Mouse (Mus musculus): ENCODE results near the gene Xpc.

Gene Xpc

DNA sequence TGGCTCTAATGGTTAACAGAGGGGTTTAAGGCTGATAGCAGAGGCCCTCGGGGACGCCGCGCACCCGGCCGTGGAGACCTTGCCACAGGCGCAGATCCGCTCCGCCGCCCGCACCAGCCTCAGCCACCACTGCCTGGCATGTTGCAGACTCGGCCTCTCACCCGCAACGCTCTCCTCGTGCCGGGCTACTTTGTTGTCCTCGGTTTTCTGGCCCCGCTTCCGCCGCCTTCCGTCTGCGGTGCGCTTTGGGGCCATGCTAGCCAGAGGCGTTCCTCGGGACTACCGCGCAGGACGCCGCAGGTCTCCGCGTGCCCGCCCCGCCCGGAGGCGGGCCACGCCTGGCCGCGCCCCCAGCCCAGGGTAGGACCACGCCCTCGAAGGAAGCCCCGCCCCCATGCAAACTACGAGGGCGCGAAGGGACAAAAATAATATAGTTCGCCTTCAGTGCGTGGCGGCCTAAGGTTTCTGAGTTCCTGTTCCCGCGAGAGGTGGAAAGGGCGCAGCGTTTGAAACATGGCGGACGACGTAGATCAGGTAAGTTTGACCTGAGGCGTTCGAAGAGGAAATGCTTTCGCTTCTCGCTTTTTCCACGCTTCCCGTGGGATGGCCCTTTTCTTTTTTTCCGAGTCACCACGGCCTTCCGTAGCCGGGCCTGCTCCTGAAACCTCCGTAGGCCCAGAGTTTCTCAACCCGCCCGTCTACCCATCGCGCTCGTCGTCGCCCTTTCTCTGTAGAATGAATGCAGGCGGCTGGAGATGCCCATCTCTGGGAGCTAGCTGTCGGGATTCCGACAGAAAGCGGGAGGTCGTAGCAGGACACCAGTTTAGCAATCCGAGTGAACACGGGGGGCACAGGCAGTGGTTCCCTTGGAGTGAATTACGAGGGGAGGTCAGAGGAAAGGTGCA lies at the start of gene Xpc, which contains the start of gene Lsm3:
Gene Xpc, minus strand, starts transcription at position 344 of the 905 bp plus-strand sequence.
Gene Lsm3, plus strand, starts transcription at position 384 of the 905 bp plus-strand sequence.
- peak; percentile 97 for DNase-seq (ENCODE audit: low spot score)

DNA sequence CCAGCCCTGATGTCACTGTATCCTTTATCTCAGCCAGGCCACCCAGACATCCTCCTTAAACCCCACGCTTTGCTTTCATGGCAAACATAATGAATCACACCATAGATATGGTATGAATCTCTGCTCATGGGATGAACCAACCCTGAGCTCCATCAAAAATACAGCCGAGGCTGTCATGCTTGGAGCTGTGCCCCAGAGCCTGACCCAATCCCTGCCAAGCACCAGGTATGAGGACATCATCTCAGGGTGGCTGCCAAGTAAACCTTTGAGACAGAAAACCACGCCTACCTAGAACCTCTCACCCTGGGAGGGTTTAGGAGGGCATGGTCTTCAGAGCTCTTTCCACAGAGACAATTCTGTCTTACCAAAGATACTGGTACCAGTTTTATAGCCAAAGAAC lies 47.3 kb upstream of the Xpc start:
- no peak for DNase-seq (ENCODE audit: low spot score)

- no peak for DNase-seq (ENCODE audit: low spot score)
Measured at GRCm38 (mm10) chr6:91560186-91560585, 44.5 kb upstream of the Xpc start.

GRCm38 (mm10) chr6:91559371-91559770 lies 43.7 kb upstream of the Xpc start:
- no peak for DNase-seq (ENCODE audit: low spot score)

DNA sequence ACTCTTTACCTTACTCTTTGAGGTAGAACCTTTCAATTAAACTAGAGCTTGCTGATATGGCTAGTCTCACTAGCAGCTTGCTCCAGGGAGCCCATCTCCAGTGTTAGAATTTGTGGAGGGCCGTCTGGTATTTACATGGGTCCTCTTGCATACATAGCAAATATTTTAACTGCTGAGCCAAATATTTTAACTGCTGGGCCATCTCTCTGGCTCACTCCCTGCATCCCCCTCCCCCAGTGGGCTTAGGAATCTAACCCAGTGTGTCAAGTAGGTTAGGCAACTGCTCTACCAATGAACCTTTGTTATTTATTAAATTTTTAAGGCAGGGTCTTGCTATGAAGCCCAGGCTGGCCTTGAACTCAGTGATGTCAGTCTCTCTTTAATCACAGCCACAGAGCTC lies 42.9 kb upstream of the Xpc start:
- DNase-seq (ENCODE audit: low spot score): no peak

DNA sequence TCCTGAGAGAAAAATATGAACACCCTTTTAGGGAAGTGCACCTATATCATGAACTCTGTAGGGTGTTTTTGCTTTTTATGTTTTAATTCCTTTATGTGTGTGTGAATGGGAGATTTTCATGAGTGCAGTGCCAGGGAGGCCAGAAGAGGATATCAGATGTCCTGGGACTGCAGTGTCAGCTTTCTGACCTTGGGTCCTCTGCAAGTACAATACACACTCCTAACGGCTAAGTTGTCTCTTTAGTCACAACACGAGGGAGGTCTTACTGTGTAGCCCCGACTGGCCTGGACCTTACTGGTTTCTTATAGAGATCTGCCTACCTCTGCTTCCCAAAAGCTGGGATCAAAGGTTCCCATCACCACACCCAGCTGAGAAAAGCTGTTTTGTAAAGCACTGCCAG lies 37.0 kb upstream of the Xpc start:
- no peak for DNase-seq (ENCODE audit: low spot score)

GRCm38 (mm10) chr6:91551671-91552070 lies 36.0 kb upstream of the Xpc start:
- DNase-seq (ENCODE audit: low spot score): no peak

GRCm38 (mm10) chr6:91549621-91550020 lies 33.9 kb upstream of the Xpc start:
- DNase-seq (ENCODE audit: low spot score): peak; percentile 71

DNA sequence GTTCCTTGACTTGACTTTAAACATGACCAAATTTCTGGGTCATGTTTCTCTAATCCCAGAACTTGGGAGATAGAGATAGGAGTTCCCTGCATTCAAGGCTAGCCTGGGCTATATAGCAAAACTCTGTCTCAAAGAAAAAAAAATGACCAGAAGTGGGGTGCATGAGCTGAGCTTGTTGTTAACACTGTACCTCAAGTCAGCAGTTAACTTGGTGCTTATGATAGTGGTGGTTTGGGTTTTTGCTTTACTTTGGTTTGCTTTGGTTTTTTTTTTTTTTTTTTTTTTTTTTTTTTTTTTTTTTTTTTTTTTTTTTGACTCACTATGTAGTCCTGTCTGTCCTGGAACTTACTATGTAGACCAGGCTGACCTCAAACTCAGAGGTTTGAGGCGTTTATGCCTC lies 31.6 kb upstream of the Xpc start:
- no peak for DNase-seq (ENCODE audit: low spot score)

DNA sequence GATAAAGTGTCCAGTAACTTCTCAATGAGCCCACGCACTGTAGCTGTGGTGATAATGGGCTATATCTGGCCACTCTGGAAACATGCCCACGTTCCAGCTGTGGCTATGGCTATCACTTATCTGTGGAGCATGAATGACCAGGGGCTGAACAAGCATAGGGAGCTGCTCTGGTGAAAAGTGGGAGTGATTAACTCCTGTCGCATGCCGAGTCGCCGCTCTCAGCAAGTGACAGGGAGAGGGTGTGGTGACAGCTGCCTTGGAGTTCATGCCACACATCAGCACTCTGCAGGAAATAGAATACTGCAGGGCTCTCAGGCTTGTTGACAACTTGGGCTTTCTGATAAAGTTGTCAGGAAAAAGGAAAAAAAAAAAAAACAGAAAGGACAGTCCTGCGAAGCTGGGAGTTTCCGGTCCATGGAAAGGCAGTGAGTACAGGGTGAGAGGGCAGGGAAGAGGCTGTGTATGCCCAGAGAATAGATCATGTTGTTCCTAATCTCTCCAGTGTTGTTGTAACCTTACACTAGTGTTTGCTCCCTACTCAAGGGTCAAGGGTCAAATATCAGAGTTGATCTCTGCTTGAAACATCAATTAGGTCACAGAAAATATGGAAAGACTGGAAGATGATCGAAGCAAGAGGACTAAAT lies 30.7 kb upstream of the Xpc start:
- peak; percentile 41 for DNase-seq (ENCODE audit: low spot score)

DNA sequence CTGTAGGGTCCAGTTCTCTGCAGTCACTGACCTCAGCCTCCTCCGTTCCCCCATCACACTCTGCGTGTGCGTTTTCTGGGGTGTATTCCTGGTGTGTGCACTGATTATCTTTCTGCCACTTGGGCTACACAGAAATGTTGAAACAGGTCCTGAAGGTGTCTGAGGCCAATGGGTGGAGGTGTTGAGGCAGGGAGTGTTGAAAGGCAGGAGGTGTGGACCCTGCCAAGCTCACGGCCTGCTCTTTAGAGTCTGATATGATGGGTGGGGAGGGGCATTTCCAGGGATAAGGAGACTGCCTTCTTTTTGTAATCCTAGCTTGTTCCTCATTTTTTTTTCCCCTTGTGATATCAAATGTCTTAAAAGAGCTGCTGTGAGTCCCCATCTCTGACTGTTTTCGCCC lies 27.4 kb upstream of the Xpc start:
- no peak for DNase-seq (ENCODE audit: low spot score)

DNA sequence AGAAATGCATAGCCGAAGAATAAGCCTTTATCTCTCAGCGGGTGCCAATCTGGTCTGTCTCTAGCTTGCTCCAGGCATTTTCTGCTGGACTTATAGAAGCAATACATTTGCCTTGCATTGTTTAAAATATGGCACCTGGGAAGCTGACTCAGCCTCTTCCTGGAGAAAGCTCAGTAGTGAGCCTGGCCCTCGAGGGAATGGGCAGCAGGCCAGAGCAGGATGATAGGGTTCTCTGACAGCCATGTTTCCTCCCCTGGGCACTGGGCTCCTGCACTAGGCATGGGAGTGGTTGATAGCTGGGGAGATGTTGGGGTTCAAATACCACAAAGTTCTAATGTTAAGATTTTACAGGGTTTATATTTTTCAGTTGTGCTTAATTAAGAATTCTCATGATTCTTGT lies 25.6 kb upstream of the Xpc start:
- no peak for DNase-seq (ENCODE audit: low spot score)

DNA sequence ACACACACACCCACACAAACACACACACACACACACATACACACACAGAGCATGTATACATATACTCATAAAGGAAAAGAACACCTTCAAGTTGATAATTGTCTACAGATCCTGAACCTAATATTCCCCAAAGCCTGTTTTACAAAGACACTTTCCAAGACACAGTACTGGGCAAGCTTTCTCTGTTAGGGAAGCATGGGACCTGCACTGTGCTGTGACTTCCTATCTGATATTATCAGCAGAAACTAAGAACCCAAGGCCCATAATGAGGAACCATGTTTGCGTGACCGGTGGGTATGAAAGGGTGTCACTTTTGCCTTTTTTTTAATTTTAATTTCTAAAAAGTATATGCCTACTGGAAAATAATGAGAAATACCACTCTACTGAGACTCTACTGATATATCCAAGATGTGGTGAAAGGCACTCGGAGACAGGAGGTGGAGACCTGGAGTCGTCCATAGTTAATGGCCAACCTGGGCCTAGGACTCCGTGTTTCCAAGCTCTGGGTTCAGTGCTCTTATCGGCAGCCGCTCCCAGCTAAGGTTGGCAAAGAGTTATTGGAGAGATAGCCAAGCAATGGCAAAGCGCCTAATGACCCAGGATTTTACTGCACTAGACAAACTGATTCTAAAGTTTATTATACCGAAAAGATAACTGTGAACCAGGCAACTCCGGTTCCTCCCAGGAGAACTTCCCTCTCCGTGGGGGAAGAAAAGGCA lies 20.5 kb upstream of the Xpc start:
- DNase-seq (ENCODE audit: low spot score): no peak

DNA sequence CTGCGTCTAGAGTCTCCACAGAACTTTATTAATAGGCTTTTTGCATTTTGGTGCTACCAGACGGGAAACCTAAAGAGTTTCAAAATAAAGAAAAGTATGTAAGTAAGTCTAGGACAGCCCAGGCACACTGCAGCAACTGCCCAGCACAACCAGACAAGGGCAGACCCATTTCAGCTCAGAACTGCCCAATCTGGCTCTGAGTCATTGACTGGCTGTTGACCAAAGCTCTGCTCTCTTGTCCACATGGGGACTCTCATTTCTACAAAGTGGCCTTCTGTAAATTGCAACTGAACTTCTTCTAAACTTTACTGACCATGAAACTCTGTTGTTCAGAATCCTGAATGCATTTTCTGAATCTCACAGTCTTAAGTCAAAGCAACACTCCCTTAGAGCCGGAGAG lies 19.5 kb upstream of the Xpc start:
- no peak for DNase-seq (ENCODE audit: low spot score)

DNA sequence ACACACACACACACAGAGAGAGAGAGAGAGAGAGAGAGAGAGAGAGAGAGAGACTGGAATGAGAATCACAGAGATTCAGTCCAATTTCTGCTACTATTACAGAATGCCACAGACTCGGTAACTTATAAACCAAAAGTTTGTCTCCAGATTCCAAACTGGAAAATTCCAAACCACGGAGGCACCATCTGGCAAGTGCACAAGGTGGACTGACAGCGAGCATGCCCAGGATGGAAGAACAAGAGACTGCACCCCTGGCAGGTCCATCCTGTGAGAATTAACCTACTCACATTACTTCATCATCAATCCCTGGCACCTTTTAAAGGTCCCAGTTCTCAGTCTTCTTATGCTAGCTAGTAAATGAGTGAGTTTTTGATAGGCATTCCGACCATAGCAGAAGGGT lies 18.6 kb upstream of the Xpc start:
- DNase-seq (ENCODE audit: low spot score): no peak

DNA sequence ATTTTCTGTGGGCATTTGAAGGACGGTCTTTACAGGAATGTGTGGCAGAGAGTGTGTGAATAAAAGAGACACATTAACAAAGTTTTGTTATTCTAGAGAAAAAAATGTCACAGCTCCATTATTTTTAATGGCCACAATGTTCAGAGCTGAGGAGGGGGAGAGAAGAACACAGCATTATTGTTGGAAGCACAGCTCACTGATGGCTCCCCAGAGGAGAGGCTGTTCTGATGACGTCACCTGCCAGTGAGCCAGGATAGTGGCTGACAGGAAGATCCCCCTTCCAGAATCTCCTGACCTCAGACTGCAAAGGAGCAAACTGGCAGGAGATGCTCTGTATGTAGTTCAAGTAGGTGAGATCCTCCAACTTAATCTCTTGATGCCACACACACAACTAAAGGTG lies 18.1 kb upstream of the Xpc start:
- no peak for DNase-seq (ENCODE audit: low spot score)

DNA sequence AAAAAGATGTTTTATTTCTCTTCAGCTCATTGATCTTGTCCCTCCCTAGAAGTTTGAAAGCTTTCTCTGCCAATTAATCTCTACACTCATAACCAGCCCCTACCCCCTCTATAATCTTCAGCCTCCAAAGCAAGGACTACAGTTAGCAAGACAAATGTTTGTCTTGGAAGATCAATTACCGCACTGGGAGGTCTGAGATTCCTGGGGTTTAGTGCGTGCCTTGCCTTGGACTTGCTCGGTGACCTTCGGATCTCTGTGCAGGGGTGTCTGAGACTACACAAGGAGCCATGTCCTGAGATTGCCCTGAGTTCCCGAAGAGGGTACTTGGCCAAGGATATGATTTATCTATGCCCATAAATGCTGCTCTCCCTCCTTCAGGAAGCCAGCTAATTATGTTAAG lies 17.7 kb upstream of the Xpc start:
- DNase-seq (ENCODE audit: low spot score): peak; percentile 44

GRCm38 (mm10) chr6:91532661-91533060 lies 17.0 kb upstream of the Xpc start:
- DNase-seq (ENCODE audit: low spot score): no peak

DNA sequence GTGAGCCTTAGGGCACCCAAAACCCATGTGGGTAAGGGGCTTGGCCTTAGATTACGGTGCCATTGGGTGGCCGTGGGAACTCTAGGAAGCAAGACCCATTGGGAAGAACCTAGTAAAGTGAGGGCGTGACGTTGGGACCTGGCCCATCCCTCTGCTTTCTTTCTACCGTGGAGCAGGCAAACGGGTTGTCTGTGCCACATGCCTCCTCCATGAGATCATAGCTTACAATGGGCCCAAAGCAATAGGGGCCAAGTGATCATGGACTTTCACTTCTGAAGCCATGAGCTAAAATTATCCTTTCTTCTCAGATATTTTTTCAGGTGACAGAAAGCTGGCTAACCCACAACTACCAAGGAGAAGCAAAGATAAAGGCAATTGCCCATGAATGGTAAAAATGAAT lies 15.6 kb upstream of the Xpc start:
- no peak for DNase-seq (ENCODE audit: low spot score)

DNA sequence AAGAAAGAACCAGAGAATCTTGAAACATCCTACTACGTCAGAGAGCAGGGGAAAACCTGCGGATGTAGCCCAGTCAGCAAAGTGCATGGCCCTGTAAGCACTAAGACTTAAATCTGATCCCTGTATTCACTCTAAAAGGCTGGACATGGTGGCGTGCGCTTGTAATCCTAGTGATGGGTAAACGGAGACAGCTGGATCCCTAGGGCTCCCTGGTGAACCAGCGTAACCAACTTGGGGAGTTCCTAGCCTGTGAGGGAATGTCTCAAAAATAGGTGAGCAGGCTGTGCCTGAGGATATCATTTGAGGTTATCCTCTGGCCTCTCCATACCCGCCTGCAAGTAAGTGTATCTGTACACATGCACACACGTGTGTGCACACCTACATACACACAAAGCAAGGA lies 15.0 kb upstream of the Xpc start:
- no peak for DNase-seq (ENCODE audit: low spot score)

GRCm38 (mm10) chr6:91528265-91528664 lies 12.6 kb upstream of the Xpc start:
- DNase-seq (ENCODE audit: low spot score): no peak

DNA sequence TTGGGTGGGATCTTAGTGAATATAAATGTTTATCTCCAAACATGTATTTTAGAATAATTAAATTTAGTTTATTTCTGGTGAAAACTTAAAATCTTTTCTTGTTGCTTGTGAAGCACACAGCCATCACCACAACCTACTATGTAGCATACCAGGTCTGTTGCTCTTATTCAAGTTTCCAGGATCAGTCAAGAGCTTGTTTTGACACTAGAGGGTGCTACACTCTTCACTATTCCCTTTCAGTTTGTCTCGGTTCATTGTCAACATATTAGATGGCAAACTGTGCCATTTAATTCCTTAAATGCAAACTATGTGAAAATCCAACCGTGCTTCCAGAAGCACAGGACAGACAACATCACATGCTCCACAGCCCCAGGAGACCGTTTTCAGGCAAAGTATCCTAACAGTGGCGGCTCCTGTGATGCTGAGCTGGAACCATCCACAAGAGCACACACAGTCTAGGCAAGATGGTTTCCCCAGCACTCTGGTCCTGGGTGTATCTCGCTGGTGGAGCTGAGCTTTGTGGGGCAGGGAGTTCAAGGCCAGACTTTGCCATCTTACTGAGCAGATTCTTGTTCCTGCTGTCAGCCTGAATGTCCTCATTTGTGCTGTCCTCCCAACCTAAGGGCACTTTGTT lies 11.7 kb upstream of the Xpc start:
- peak; percentile 76 for DNase-seq (ENCODE audit: low spot score)
